Mouse (Mus musculus) right cerebral cortex, postnatal 25 days (tissue): Measurements from ENCODE around the gene Tlx2.

Experiments used
- DNase-seq: peaks from one replicate; pipeline ENCODE4 v3.0.0; 2022

Gene Tlx2

DNA sequence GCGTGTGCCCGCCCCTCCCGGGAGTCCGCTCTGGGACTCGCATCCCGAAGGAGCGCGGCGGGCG lies at the start of gene Tlx2:
Gene Tlx2, minus strand, starts transcription at position 47 of the 64 bp plus-strand sequence.
- no peak for DNase-seq

DNA sequence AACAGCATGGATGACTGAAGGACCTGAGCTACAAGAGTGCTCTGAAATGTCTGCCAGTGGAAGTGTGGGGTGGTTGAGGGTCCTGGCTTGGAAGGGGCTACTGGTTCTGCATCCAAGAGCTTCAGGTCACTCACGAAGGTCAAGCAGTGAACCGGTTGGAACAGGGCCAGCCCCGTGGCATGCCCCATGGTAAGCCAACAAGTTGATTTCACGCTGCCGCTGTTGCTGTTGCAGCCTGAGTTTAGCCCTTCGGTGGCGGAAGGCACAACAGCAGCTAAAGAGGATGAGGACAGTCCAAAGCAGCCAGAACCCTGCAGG lies 49.6 kb upstream of the Tlx2 start:
- DNase-seq: no peak

DNA sequence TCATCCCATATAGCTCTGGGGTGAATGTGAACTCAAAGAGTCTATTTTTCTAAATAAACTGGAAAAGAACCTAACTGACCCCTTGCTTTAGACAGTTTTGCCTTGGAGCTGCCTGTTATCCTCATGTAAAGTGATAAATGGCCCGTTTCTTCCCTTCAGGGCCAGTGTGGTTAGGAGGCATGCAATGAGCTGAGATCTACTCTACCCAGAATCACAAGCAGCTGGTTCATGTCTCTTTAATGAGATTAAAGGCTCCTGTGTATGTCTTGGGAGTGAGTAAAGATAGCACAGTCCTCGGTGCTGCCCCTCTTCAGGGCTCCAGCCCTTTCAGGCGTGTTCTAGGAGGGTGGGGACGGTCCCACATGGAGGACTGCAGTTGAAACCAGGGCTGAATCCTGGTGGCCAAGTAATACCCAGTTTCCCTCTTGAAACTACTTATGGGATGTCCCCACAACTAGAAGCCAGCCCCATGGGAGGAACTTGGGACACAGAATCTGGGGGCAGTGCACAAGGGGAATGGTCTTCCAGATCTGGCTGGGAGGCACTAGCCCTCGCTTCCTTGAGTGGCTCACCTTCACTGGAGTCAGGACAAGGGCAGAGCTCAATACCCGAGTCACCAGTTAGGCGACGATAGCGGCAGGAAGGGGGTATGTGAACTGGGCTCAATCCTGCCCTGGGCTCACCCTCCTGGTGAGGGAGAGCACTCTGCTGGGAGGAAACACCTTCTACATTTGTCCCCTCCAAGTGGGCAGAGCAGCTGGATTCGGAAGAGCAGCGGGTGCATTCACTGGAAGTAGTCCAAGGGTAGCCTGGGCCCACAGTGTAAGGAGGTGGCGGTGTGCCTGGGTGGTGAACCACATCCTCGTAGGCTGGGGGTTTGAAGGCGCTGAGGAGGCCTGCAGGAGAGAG lies 49.0 kb upstream of the Tlx2 start:
- DNase-seq: no peak

DNA sequence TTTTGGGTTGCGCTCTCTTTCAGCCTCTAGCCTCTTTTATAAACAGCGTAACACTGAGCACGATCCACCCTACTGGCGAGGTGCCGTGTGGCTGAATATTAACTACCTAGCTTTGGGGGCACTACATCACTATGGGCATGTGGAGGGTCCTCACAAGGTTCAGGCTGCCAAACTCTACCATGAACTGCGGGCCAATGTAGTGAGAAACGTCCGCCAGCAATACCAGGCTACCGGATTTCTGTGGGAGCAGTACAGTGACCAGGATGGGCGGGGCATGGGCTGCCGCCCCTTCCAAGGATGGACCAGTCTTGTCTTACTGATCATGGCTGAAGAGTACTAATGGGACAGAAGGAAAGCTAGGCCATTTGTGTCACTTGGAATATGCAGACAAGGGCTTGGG lies 48.3 kb upstream of the Tlx2 start:
- no peak for DNase-seq

DNA sequence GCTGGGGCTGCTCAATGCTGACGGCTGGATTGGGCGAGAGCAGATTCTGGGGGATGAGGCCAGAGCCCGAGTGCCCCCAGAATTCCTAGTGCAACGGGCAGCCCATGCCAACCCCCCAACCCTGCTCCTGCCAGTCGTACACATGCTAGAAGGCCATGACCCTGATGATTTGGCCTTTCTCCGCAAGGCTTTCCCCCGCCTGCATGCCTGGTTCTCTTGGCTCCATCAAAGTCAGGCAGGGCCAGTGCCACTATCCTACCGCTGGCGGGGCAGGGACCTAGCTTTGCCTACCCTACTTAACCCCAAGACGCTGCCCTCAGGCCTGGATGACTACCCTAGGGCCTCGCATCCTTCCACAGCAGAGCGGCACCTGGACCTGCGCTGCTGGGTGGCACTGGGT lies 47.5 kb upstream of the Tlx2 start:
- no peak for DNase-seq

DNA sequence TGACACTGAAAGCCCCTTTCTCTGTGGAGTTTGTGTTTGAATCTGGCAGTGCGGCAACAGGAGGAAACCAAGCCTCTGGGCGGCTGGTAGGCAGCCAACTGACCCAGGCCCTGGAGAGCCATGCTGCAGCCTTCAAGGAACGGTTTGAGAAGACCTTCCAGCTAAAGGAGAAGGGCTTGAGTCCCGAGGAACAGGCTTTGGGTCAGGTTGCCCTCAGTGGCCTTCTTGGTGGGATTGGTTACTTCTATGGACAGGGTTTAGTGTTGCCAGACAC lies 47.0 kb upstream of the Tlx2 start:
- DNase-seq: no peak

DNA sequence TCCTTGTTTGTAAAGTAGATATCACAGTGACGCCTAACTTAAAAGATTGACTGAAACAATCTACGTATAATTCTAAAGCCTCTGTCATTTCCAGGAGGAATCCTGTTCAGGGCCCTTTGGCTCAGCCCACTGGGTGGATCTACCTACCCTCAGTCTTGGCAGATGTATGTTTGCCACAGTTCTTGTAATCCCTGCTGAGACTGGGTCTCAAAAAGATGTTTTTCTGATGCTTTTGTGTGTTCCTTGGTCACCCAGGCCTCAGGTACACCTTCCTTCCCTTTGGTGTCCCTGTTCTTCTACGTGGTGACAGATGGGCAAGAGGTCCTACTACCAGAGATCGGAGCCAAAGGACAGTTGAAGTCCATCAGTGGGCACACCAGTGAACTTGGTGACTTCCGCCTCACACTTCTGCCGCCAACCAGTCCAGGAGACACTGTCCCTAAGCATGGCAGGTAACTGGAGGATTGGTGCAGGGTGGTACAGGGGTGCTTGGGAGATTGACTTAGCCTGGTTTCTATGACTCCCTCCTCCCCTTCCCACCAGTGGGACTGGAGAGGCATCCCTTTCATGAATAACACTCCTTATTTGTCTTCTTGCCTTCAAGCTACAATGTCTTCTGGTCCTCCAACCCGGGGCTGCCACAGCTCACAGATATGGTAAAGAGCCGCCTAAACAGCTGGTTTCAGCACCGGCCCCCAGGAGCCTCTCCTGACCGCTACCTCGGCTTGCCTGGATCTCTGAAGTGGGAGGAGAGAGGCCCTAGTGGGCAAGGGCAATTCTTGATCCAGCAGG lies 46.5 kb upstream of the Tlx2 start:
- DNase-seq: no peak

DNA sequence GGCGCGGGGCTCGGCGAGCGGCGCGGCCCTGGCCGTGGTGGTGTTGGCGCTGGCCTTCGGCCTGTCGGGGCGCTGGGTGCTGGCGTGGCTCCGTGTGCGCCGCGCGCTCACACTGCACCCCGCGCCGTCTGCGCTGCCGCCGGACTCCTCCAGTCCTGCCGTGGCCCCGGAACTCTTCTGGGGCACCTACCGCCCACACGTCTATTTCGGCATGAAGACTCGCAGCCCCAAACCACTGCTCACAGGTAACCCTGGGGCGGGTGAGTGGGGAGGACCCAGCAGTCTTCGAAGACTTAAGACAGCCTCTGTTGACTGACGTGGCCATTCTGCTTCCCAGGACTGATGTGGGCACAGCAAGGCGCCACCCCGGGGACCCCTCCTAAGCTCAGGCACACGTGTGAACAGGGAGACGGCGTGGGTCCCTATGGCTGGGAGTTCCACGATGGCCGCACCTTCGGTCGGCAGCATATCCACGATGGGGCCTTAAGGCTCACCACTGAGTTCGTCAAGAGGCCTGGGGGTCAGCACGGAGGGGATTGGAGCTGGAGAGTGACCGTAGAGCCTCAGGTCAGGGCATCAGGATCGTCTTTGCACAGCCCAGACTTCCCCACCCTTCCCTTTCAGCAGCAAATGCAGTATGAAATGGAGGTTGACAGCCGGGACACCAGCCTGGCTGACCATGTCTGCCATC lies 45.7 kb upstream of the Tlx2 start:
- no peak for DNase-seq

DNA sequence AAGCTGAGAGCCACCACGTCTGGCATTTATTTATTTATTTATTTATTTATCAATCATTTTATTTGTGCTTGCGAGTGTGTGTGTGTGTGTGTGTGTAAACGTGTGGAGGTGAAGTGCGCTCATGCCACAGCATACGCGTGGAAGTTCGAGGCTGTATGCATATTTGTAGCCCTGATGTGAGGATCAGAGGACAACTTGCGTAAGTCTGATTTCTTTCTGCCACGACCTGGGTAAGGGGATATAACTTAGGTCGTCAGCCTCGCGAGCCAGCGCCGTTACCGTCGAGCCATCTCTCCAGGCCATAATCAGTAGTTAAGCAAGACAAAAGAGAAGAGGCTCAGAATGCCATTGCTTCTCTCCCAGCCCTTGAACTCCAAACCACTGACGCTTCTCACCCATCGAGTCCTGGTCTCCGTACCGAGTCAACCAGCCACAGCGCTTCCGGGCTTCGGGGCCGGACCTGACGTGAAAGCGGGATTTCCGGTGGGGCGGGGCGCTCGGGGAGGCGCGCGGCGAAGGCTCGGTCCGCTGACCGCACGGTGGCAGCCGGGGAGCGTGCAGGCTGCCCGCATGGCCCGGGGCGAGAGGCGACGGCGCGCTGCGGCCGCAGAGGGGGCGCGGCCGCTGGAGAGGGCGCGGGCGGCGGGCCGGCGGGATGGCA lies 45.0 kb upstream of the Tlx2 start, which contains the start of gene Mogs:
Gene Mogs, plus strand, starts transcription at position 486 of the 661 bp plus-strand sequence.
- peak; percentile 92 for DNase-seq

DNA sequence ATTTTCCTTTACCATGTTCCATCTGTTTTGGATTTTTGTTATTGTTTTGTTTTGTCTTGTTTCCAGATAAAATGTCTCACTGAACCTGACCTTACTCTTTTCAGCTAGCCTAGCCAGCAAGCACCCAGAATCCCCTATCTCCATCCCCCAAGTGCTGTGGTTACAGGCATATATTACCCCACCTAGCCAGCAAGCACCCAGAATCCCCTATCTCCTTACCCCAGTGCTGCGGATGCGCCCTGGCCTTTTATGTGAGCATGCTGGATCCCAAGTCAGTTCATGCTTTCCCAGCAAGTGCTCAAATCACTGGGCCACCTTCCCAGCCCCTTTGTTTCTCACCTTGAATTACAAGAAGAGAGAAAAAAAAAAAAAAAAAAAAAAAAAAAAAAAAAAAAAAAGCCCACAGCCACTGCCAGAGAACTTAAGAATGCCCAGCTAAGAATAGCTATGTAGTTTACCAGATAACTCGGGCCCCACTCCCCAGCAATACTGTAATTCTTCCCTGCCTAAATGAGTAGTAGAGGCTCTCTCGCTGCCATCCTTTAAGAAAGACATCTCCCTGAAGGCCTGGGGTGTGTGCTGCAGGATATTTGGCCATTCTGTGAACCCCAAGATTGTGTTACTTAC lies 41.5 kb upstream of the Tlx2 start:
- DNase-seq: no peak

DNA sequence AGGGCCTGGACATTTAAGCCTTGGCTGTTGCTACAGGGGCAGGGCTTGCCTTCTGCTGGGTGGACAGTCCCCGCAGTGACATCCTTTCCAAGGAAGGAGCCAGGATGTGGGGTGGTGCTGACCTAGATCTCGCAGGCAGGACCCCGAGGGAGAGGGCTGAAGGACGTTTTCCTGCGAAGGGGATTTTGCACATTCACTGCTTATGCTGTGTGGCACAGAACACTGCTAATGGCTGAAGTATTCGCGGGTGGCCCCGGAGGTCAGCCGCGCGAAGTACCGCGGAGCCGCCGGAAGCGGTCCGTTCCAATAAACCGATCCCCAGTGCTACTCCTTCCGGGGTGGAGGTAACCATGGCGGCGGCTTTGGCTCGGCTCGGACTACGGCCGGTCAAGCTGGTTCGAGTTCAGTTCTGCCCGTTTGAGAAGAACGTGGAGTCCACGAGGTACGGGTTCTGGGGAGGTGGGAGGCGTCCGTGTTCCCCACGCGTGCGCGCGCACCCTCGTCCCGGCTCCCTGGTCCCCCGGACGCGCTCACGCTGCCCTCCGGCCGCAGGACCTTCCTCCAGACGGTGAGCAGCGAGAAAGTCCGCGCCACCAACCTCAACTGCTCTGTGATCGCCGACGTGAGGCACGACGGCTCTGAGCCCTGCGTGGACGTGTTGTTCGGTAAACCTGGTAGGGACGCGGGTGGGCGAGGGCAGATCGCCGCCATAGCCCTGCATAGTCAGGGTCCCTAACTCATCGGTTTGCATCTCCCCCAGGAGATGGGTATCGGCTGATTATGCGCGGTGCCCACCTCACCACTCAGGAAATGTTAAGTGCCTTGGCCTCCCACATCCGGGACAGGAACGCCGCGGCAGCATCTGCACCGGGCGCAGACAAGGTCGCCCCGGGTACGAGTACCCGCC lies 38.9 kb upstream of the Tlx2 start, which contains the start of gene Mrpl53:
Gene Mrpl53, plus strand, starts transcription at position 279 of the 907 bp plus-strand sequence.
- DNase-seq: peak; percentile 86

DNA sequence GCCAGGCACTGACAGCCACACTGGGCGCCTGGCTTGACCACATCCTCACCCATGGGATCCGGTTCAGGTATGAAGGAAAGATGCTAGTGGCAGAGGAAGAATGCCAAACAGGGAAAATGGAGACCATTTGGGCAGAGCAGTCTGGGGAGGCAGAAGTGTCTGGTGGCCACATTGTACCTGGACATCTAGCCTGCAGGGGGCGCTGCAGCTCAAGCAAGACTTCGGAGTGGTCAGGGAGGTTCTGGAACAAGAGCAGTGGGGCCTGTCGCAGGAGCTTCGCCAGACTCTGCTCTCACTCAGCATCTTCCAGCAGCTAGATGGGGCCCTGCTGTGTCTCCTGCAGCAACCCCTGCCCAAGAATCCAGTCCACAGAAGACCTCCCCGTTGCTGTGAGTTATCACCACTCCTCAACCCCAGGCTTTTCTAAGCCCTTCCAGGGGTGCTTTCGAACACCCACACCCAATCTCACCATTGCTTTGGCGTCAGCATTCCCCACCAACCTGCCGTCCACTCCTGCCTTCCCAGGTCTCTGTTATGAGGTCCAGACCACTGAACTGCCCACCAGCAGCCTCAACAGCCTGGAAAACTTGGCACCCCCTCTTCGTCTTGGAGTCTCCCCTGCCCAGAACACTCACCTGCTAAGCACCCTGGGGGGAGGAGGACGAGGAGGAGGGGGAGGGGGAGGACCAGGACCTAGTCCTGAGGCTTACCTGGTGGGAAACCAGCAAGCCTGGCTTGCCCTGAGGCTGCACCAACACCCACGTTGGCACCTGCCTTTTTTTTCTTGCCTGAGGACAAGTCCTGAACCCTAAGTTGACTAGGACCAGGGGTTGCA lies 37.7 kb upstream of the Tlx2 start:
- no peak for DNase-seq

DNA sequence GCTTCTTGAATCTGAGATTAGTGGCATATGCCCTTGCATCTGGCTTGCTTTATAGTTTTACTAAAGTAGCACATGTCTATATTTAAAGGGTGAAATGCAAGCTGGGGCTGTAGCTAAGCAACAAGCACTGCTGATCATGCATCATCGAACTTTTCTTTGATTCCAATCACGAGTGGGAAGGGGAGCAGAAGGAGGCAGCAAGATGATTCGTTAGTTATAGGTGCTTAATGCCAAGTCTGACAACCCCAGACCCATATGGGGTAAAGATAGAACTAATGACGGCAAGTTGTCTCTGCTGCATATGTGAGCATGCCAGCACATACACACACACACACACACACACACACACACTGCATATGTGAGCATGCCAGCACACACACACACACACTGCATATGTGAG lies 34.1 kb upstream of the Tlx2 start:
- no peak for DNase-seq

DNA sequence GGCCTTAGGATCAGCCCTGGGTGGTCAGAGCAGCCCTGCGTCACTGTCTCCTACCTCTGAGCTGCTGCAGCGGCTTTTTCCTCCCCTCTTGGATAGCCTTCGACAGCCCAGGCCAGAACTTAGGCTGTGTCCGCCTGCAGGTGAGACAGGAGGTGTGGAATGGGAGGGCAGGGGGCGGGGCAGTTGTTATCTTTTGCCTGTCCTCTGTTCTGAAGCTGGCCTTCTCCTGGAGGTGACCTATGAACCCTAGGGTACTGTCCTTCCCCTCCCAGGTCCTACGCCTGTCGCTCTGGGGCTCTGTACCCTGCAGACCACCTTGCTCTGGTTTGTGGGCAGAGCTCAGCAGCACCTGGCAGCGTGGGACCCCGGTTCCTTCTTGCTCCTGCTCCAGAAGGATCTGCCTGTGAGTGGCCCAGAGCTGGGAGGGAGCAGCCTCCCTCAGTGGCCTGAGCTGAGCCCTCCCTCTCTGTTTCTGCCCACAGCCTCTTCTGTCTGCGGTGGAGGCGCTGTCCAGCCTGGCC lies 33.1 kb upstream of the Tlx2 start:
- DNase-seq: no peak

DNA sequence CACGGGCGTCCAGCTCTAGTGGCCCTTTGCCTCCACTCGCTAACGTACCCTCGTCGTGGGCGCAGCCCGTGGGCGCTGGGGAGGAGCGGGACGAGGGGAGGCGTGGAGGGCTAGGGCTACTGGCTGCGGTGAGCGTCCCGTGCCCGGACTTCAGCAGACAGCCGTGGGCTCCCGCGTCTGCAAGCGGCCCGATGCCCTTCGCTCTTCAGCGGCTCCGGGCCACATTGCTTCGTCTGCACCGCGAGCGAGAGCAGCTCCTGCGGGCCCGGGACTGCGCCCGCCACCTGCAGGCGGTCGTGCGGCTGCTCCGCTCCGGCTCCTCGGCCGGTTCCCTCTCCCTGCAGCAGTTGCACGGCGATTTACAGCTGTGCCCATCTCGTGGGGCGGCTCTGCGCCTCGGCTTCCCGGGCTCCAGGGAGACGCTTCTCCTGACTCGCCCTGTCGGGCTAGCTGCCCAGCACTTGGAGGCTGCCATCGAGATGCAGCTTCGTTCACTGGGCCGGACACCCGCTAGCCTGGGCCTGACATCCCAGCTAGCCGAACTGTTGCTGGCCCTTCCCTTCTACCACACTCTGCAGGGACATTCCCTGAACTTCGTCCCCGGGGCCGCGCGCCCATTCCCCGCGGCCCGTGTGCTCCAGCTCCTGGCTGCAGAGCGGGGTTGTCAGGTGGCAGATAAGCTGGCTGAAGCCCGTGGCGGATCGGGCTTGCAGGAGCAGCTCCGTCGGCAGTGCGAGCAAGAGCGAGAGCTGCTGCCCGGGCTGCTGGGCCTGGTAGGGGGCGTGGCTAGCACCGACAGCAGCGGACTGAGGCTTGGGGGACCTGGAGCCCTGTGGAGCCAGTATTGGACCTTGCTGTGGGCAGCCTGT lies 31.8 kb upstream of the Tlx2 start:
- peak; percentile 72 for DNase-seq

DNA sequence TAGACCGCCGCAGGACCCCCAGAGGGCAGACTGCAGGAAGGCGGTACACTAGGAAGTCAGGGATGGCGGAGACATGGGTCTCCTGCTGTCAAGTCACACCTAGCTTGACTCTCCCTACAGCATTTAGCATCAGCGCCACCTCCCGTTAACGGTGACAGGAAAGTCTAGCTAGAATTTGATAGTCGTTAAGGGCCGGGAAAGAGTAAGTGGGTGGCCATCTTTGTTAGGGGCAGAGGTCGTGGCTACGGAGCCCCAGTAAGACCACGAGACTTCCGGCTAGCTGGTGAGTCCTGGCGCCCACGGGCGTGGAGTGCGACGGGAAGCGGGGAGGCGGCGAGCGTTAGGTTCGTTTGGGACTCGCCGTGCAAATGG lies 31.2 kb upstream of the Tlx2 start, which contains the start of the genes Ccdc142 and Gm42688:
Gene Ccdc142, plus strand, starts transcription at position 286 of the 372 bp plus-strand sequence.
Gene Gm42688, plus strand, starts transcription at position 302 of the 372 bp plus-strand sequence.
- DNase-seq: peak; percentile 87

DNA sequence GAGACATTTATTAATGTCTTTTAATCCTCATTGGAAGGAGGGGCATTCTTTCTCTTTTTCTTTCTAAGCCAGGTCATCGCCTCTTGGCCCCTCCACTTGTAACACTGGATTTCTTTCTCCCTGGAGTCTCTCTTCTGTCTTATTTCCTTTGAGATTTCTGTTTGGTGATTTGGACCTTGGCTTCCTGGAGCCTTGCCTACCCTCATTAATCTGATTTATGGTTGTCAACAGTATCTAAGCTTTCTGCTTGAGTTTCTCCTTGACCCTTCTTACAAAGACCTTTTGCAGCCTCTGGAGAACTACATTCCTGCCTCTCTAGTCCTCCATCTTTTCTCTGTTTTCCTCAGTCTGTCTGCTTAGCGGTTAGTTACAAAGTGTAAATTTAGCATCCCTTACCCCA lies 28.3 kb upstream of the Tlx2 start:
- no peak for DNase-seq

DNA sequence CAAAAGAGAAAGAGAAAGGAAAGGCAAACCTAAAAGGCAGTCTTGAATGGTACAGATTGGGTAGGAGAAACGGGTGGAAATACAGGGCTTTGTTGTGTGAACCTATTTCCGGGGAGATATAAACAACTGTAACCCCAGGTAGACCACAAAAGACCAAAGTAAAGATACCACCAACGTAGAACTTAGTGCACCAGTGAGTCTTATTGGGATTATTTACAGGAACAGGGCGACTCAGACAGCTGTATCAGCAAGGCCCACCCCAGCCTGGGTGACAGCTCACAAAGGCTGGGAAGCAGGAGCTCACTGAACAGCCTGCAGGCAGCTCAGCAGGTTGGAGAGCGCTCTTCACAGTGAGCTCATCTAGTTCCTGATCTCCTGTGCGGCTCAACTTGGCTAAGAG lies 25.9 kb upstream of the Tlx2 start:
- DNase-seq: no peak

DNA sequence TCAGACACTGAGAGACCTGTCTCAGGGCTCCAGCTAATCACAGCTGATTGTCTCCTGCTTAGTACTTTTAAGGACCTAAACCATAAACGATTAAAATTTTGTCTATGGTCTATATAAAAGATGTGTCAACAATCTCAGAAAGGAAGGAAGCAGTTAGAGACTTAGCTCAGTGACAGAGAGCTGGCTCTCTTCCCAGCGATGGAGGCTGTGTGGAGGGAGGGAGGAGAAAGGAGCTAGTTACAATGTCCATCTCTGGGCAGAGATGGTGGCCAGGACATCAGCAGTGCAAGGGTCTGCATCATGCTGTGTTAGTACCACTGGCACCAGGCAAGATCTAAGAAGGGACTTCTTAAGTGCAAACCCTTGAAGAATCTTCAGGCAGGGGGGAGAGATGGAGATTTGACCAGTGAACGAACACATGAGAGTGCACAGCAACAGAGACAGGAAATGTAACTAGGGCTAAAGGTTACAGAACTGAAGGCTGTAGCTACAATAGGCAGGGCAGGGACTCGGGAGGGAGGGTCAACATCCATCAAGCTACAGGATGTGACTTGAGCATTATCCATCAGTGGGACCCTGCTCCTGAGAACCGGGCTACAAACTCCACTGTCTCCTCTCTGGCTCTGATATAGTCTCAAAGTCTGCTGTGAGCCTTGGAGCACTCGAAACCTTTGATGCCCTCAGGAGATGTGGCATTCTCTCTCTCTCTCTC lies 22.5 kb upstream of the Tlx2 start:
- no peak for DNase-seq
